Mouse (Mus musculus) heart, adult 2 months (tissue): ENCODE measurements around the gene Dexi.

ENCODE experiments used
- CTCF ChIP-seq: fragments of 200-600 bp; IDR thresholded peaks from 2 replicates; pipeline ENCODE4 v1.8.1; 2022; ENCODE audit warnings: antibody characterized with exemption, mild to moderate bottlenecking, moderate library complexity
- EP300 ChIP-seq: fragments of 200-500 bp; IDR thresholded peaks from 2 replicates; pipeline ENCODE4 v1.6.1; 2011; ENCODE audit warnings: low read depth, low read length, control low read depth; ENCODE audit not compliant: insufficient read depth
- POLR2A ChIP-seq: fragments of 200-500 bp; IDR thresholded peaks from 2 replicates; pipeline ENCODE4 v1.6.1; 2011; ENCODE audit warnings: mild to moderate bottlenecking, low read depth, low read length, control low read depth; ENCODE audit not compliant: insufficient read depth

DNA sequence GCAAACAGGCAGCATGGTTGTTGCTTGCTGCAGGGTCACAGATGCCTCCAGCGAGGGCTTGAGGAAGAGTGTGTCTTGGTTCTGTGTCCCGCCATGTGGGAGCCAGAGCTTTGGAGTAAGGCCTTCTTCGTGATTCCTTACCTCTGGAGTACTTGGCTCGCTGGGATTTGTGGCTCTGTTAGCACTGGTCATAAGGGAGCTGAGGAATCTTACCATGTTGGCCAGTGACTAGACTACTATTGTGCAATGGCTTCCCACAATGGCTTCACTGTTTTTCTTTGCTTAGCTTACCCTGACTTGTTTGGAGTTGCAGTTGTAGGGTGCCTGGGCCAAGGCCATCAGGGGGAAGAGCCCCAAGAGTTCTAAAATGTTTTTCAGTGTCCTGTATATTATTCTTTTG is 33.1 kb upstream of the Dexi start:
- TF ChIP-seq CTCF (no peak), POLR2A (no peak), EP300 (no peak)
